Mouse (Mus musculus) small intestine, adult 2 months (tissue): Measurements from ENCODE around the gene 7530416G11Rik. TPM values are rescaled to one million over a fixed set of nuclear protein-coding genes. Genes with fewer than 3 reads are reported as not detected.

Experiments used
- H3K27ac ChIP-seq: fragments of 200-500 bp; 2 replicates; pipeline ENCODE4 v1.5.1; 2012; ENCODE audit warnings: low read depth, low read length, control low read depth, inconsistent platforms; ENCODE audit not compliant: insufficient read depth
- H3K27me3 ChIP-seq: fragments of 200-500 bp; 2 replicates; pipeline ENCODE4 v1.6.1; 2012; ENCODE audit warnings: mild to moderate bottlenecking, moderate library complexity, low read length, inconsistent platforms; ENCODE audit not compliant: control insufficient read depth, insufficient read depth
- H3K36me3 ChIP-seq: fragments of 200-500 bp; 2 replicates; pipeline ENCODE4 v1.6.1; 2012; ENCODE audit warnings: mild to moderate bottlenecking, low read length, control low read depth, inconsistent platforms; ENCODE audit not compliant: control insufficient read depth, insufficient read depth
- H3K4me1 ChIP-seq: fragments of 200-500 bp; 2 replicates; pipeline ENCODE4 v1.6.1; 2012; ENCODE audit warnings: low read length, inconsistent platforms, mixed read lengths; ENCODE audit not compliant: control insufficient read depth, insufficient read depth, insufficient read length
- H3K4me3 ChIP-seq: fragments of 200-500 bp; 2 replicates; pipeline ENCODE4 v1.5.1; 2012; ENCODE audit warnings: low read depth, mild to moderate bottlenecking, control low read depth, inconsistent platforms, low read length, moderate library complexity
- CTCF ChIP-seq: fragments of 200-500 bp; IDR thresholded peaks from 2 replicates; pipeline ENCODE4 v1.5.1; 2012; ENCODE audit warnings: low read depth, mild to moderate bottlenecking, control low read depth, inconsistent platforms, low read length, moderate library complexity, mixed read lengths; ENCODE audit not compliant: insufficient replicate concordance, insufficient read length; ENCODE audit errors: extremely low read depth
- POLR2A ChIP-seq: fragments of 200-500 bp; IDR thresholded peaks from 2 replicates; pipeline ENCODE4 v1.6.1; 2012; ENCODE audit warnings: low read depth, mild to moderate bottlenecking, control low read depth, inconsistent platforms, low read length, moderate library complexity
- WGBS: fragments of 180-500 bp; shearing (Covaris S2); methylation state at CpG from one replicate; pipeline ENCODE4 v1.1.7; 2018; 5-methylcytosine and 5-hydroxymethylcytosine counted together
- polyA plus RNA-seq: library from polyadenylated mRNA; depleted of rRNA; stranded (reverse); fragments of >200 nt; gene quantifications from 2 replicates; pipeline ENCODE4 v1.2.3, GENCODE M21; 2012; rRNA removed

The 7530416G11Rik gene
- not detected in 2 replicates for polyA plus RNA-seq

DNA sequence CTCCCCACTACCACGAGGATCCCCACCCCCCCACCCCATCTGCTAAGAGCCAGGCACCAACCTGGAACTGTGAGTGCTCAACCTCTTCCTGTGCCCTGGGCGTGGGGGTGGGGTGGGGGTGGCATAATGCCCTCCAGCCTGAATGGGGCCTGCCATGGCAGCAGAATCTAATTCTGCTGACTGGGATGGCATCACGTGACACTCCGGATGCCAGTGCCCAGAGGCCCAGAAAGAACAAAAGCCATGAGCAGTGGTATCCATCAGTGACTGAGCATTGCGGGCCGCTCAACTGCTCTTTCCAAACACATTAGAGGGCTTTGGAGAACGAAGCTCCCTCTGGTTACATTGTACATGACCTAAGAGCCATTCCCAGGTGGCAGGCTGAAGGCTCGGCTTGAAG lies at the start of gene 7530416G11Rik:
TSS of gene 7530416G11Rik (minus strand) at position 101 of the 400 bp plus-strand sequence.
- WGBS = 84% methylated on average over 8 of the region's 8 CpGs

DNA sequence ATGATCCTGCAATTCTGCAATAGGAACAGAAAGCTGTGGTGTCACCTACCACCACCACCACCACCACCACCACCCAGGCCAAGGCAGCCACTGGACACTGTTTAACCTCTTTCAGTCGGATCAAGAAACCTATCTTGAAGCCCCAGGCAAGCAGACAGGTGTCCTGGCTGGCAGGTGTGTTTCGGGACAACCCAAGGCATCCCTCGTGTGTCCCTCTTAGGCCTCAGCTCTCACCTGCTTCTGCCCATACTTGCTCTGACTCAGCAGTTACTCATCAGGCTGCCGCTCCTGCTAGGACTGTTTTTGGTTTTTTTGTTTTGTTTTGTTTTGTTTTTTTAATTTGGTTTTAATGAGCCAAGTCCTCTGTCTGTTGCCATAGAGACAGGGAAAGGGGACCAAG lies 43.5 kb upstream of the 7530416G11Rik start:
- TF ChIP-seq CTCF (no peak), POLR2A (no peak)
- no peaks in the 10 kb centered on the region for H3K4me1 ChIP-seq
- WGBS = 62% methylated on average over 4 of the region's 4 CpGs
- H3K36me3 ChIP-seq = no peaks in the 10 kb centered on the region
- H3K4me3 ChIP-seq = no peak overlapping the region
- H3K27me3 ChIP-seq = peaks cover 3% of the 10 kb centered on the region
- no peak overlapping the region for H3K27ac ChIP-seq

More for the DNA sequence above, at the start of gene 7530416G11Rik:
- no peaks in the 10 kb centered on the region for H3K4me1 ChIP-seq
- TF ChIP-seq CTCF = no peak
- no peak for TF ChIP-seq POLR2A
- no peak within 1 kb of the TSS for H3K4me3 ChIP-seq
- no peaks in the 10 kb centered on the region for H3K36me3 ChIP-seq
- no peaks in the 10 kb centered on the region for H3K27me3 ChIP-seq
- H3K27ac ChIP-seq = no peak within 1 kb of the TSS

GRCm38 (mm10) chr15:85545369-85545768 lies 42.3 kb upstream of the 7530416G11Rik start:
- Histone ChIP-seq H3K36me3 (no peaks in the 10 kb centered on the region), H3K4me1 (no peaks in the 10 kb centered on the region), H3K27me3 (peaks cover 3% of the 10 kb centered on the region), H3K27ac (no peak overlapping the region), H3K4me3 (no peak overlapping the region)
- no peak for TF ChIP-seq POLR2A
- 68% methylated on average over 5 of the region's 5 CpGs for WGBS

DNA sequence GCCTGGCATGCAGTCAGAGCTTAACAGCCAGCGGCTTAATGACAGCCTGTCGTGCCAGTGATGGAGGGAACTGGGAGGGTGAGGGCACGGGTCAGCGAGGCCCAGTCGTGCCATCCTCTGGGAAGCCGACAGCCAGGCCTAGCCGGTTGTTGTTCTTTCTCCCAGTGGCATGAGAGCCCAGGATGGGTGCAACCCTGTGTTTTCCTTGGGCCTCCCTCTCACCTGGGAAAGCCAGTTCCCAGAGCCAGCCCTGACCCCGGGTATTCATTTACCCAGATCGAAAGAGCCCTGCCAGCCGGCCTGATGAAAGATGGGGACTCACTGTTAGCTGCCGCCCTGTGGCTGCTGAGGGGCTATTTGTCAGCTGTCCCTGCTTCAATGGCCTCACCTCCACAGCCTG lies 35.1 kb upstream of the 7530416G11Rik start:
- Histone ChIP-seq H3K36me3 (no peaks in the 10 kb centered on the region), H3K27ac (no peak overlapping the region), H3K27me3 (peaks cover 3% of the 10 kb centered on the region), H3K4me3 (no peak overlapping the region), H3K4me1 (no peaks in the 10 kb centered on the region)
- WGBS = 52% methylated on average over 11 of the region's 11 CpGs
- TF ChIP-seq POLR2A (no peak), CTCF (no peak)

DNA sequence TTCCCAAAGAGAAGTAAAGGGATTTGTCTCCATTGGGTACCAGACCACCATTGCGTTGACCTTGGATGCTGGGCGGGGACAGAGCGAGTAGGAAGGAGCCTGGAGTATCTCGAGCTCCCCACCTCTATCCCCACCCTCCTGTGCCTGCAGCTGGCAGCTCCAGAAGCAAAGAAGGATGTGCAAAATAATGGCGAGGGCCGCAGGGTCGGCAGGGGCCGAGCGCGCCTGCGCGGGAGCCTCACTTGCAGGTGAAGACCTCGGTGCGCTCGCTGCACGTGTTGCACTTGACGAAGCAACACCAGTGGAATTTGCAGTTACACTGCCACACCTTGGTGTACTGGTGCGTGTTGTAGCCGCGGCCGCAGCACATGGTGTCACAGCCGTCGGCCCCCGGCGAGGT lies 34.1 kb upstream of the 7530416G11Rik start:
- TF ChIP-seq CTCF (no peak), POLR2A (no peak)
- Histone ChIP-seq H3K27me3 (no peaks in the 10 kb centered on the region), H3K4me1 (no peaks in the 10 kb centered on the region), H3K27ac (no peak overlapping the region), H3K36me3 (no peaks in the 10 kb centered on the region), H3K4me3 (no peak overlapping the region)
- WGBS = 78% methylated on average over 25 of the region's 25 CpGs

GRCm38 (mm10) chr15:85534646-85535045 lies 31.6 kb upstream of the 7530416G11Rik start:
- Histone ChIP-seq H3K27ac (no peak overlapping the region), H3K27me3 (no peaks in the 10 kb centered on the region), H3K4me3 (no peak overlapping the region), H3K4me1 (no peaks in the 10 kb centered on the region), H3K36me3 (no peaks in the 10 kb centered on the region)
- TF ChIP-seq POLR2A = no peak
- no peak for TF ChIP-seq CTCF
- WGBS = 73% methylated on average over 6 of the region's 6 CpGs

DNA sequence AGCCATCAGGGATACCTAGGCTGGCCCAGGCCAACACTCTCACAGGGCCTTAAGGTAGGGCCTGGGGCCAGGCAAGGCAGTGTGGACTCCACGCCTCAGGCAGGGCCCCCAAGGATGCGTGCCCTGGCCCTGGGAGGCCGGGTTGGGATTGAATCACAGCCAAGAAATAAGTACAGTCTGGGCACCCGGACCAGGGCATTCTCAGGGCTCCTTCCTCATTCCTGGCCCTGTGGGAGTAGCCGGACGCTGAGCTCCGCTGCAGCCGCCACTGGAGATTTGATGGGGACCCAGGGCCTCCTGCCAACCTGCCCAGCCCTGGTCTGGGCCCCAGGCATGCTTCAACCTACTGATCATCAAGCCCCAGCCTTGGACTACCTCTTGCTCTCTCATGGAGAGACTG lies 31.2 kb upstream of the 7530416G11Rik start:
- Histone ChIP-seq H3K36me3 (no peaks in the 10 kb centered on the region), H3K27ac (no peak overlapping the region), H3K27me3 (no peaks in the 10 kb centered on the region), H3K4me3 (no peak overlapping the region), H3K4me1 (no peaks in the 10 kb centered on the region)
- WGBS = 17% methylated on average over 8 of the region's 8 CpGs
- no peak for TF ChIP-seq POLR2A
- no peak for TF ChIP-seq CTCF

DNA sequence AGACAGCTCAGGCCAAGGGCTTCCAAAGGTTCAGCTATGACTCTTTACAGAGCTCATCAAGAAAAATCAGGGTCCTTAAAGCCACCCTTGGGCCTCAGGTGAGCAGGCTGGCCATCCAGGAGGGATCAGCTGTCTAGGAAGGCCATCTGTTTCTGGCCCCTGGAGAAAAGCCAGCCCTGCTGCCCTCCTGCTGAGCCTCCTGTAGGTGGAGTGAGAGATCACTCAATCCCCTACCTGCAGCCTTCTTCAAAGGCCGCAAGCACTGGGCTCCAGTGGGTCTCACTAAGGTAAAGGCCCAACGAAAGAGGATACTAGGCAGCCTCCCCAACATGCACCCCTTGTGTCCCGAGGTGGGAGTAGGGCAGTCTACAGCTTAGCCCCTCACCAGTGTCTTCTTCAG lies 29.0 kb upstream of the 7530416G11Rik start:
- TF ChIP-seq CTCF (no peak), POLR2A (no peak)
- WGBS = 65% methylated on average over 3 of the region's 3 CpGs
- Histone ChIP-seq H3K4me3 (no peak overlapping the region), H3K4me1 (no peaks in the 10 kb centered on the region), H3K36me3 (no peaks in the 10 kb centered on the region), H3K27ac (no peak overlapping the region), H3K27me3 (no peaks in the 10 kb centered on the region)
